Mouse (Mus musculus) kidney, embryonic 15.5 days (tissue): ENCODE measurements around the gene Vps26c. TPM values are rescaled to one million over a fixed set of nuclear protein-coding genes. Genes with fewer than 3 reads are reported as not detected.

ENCODE experiments used
- polyA plus RNA-seq: library from polyadenylated mRNA; unstranded; fragments of >200 nt; fragmentation: Nextera tagmentation; extraction: Ambion mirVana; gene quantifications from 2 replicates; pipeline ENCODE4 v1.2.1, GENCODE M21; 2015

Vps26c gene
- polyA plus RNA-seq, 1 experiment from 2014 or later = 59.3 TPM

Other genes starting within 250 kb of the Vps26c start
- gene Hlcs, start 213.3 kb downstream of the Vps26c start, polyA plus RNA-seq = 10.6 and 10.9 TPM in 2 replicates
- 14.6 and 15.1 TPM in 2 replicates for gene Ripply3, start 198.4 kb downstream of the Vps26c start, polyA plus RNA-seq
- gene Ttc3, start 156.2 kb downstream of the Vps26c start, polyA plus RNA-seq = 228 and 230 TPM in 2 replicates
- gene Pigp, start 155.0 kb downstream of the Vps26c start, polyA plus RNA-seq = 113 and 129 TPM in 2 replicates
- 8.7 and 9.7 TPM in 2 replicates for gene Dyrk1a, start 43.2 kb upstream of the Vps26c start, polyA plus RNA-seq